Mouse (Mus musculus) lung, embryonic 15.5 days (tissue): ENCODE data around the gene Lilrb4a. TPM values are rescaled to one million over a fixed set of nuclear protein-coding genes. Genes with fewer than 3 reads are reported as not detected.
"Not testable (repeated sequence)": the region's sequence is repeated elsewhere in the genome, so short reads cannot be mapped to it uniquely, and the experiment has no call there.

ENCODE experiments used
- ATAC-seq: fragments of 200-750 bp; cut with Nextera tagmentation; 2 replicates; pipeline ENCODE4 v1.8.0; 2017; ENCODE audit warnings: moderate number of reproducible peaks, borderline replicate concordance; ENCODE audit not compliant: low FRiP score, low TSS enrichment; ENCODE audit errors: extremely low read depth
- H3K27ac ChIP-seq: fragments of 300-500 bp; sonication (generic); 2 replicates; pipeline ENCODE4 v1.5.1; 2015; ENCODE audit warnings: moderate library complexity, mild to moderate bottlenecking, inconsistent platforms
- H3K27me3 ChIP-seq: fragments of 300-500 bp; sonication (generic); 2 replicates; pipeline ENCODE4 v1.6.1; 2015; ENCODE audit warnings: inconsistent platforms
- H3K36me3 ChIP-seq: fragments of 300-500 bp; sonication (generic); 2 replicates; pipeline ENCODE4 v1.6.1; 2015; ENCODE audit warnings: inconsistent platforms
- H3K4me1 ChIP-seq: fragments of 300-500 bp; sonication (generic); 2 replicates; pipeline ENCODE4 v1.6.1; 2015; ENCODE audit warnings: inconsistent platforms
- H3K4me2 ChIP-seq: fragments of 300-500 bp; sonication (generic); 2 replicates; pipeline ENCODE4 v1.6.1; 2015; ENCODE audit warnings: inconsistent platforms, mild to moderate bottlenecking, moderate library complexity
- H3K4me3 ChIP-seq: fragments of 300-500 bp; sonication (generic); 2 replicates; pipeline ENCODE4 v1.5.1; 2015; ENCODE audit warnings: mild to moderate bottlenecking, inconsistent platforms
- H3K9ac ChIP-seq: fragments of 300-500 bp; sonication (generic); 2 replicates; pipeline ENCODE4 v1.6.1; 2015; ENCODE audit warnings: inconsistent platforms
- H3K9me3 ChIP-seq: fragments of 300-500 bp; sonication (generic); 2 replicates; pipeline ENCODE4 v1.6.1; 2016; ENCODE audit warnings: inconsistent platforms
- WGBS: fragments of 180-500 bp; shearing (Covaris S2); methylation state at CpG from one replicate; pipeline ENCODE4 v1.1.7; 2015; 5-methylcytosine and 5-hydroxymethylcytosine counted together
- polyA plus RNA-seq: library from polyadenylated mRNA; unstranded; fragments of >200 nt; fragmentation: Nextera tagmentation; extraction: Ambion mirVana; gene quantifications from 2 replicates; pipeline ENCODE4 v1.2.1, GENCODE M21; 2015

Lilrb4a gene
- 6.6 and 6.7 TPM in 2 replicates for polyA plus RNA-seq

DNA sequence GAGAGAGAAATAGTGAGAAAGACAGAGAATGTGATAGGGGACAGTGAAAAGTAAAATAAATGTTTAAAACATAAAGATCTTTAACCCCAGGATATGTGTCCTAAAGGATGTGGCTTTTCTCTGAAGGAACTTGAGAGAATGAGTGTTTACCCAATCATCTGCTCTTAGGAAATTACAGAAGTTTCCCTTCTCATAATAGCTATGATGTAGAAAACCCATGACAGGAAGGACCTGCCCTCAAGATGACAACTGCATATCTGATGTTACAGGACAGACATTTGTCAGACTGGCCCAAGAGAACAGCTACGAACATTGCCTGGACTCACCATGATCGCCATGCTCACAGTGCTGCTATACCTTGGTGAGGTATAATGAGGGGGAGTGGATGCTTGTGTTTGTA, at the start of gene Lilrb4a:
Gene Lilrb4a (plus strand): TSS at position 266 of the 400 bp plus-strand sequence.
- H3K36me3 ChIP-seq, H3K9me3 ChIP-seq, H3K4me2 ChIP-seq, H3K4me1 ChIP-seq, H3K27ac ChIP-seq, H3K27me3 ChIP-seq, H3K9ac ChIP-seq, H3K4me3 ChIP-seq, ATAC-seq: not testable (repeated sequence)
- WGBS = no CpG with 5 or more reads among the region's 2 CpGs

DNA sequence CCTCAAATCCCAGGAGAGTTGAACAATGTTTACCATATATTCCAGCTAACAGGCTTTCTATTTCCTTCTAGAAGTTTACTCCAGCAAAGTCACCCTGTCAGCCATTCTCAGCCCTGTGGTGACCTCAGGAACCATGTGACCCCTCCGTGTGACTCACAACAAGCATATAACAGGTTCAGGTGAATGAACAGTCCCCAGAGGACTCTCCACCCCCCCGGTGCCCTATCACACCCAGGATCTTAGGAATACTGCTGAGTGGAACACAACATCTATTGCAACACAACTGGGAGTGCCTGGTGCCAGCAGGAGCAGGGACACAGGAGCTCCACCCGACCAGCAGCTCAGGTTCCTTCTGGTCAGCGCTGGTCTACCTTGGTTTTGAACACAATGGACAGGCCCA, 39.1 kb upstream of the Lilrb4a start:
- Histone ChIP-seq H3K27ac (no peak overlapping the region), H3K9ac (no peak overlapping the region), H3K4me1 (no peaks in the 10 kb centered on the region), H3K4me3 (no peak overlapping the region), H3K9me3 (no peaks in the 10 kb centered on the region), H3K27me3 (no peaks in the 10 kb centered on the region), H3K4me2 (no peak overlapping the region), H3K36me3 (no peaks in the 10 kb centered on the region)
- no peak; the same call in 1 of the 2 replicates for ATAC-seq
- 62% methylated on average over 4 of the region's 4 CpGs for WGBS

DNA sequence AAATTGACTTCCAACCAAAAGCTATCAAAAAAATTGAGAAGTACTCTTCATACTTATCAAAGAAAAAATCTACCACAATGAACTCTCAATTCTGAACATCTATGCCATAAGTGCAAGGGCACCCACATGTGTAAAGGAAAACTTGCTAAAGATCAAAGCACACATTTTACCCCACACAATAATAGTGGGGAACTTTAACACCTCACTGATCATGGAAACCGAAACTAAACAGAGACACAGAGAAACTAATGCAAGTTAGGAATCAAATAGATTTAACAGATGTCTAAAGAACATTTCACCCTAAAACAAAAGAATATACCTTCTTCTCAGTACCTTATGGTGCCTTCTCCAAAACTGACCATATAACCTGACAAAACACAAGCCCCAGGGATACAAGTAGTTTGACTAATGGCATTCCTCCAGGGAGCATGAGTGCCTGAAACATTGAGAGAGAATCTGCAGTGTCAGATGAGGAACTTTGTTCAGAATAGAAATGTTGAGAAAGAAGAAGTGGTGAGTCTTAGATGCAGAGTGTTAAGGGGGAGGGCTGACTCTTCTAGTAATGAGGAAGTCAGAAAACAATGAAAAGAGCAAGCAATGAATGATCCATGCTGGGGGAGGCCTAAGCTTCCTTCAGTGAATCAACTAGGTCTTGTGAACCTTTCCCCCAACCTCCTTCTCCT, 37.0 kb upstream of the Lilrb4a start:
- no peaks in the 10 kb centered on the region for H3K9me3 ChIP-seq
- 70% methylated on average over 1 of the region's 1 CpGs for WGBS
- no peaks in the 10 kb centered on the region for H3K4me1 ChIP-seq
- H3K36me3 ChIP-seq = no peaks in the 10 kb centered on the region
- H3K9ac ChIP-seq = no peak overlapping the region
- no peak overlapping the region for H3K4me3 ChIP-seq
- H3K4me2 ChIP-seq = no peak overlapping the region
- no peaks in the 10 kb centered on the region for H3K27me3 ChIP-seq
- no peak overlapping the region for H3K27ac ChIP-seq
- no peak for ATAC-seq

DNA sequence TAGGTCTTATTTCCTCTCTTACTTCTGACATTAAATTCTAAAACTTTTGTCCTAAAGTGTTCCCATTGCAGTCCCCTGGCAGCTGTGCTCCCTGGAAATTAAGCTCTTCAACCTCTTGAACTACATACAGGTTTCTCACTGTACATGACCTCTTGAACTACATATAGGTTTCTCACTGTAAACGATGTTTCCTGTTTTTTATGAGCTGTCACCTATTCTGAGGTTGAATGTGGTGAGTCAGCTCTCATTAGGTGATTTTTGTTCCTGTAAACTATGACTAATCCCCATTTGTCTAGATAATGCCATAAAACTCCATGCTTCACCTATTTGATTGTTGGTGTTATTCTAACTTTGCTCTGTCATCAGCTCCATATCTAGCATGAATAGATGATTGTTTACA, 36.4 kb upstream of the Lilrb4a start:
- Histone ChIP-seq H3K9me3 (no peaks in the 10 kb centered on the region), H3K4me2 (no peak overlapping the region), H3K4me3 (no peak overlapping the region), H3K4me1 (no peaks in the 10 kb centered on the region), H3K27ac (no peak overlapping the region), H3K27me3 (no peaks in the 10 kb centered on the region), H3K9ac (no peak overlapping the region), H3K36me3 (no peaks in the 10 kb centered on the region)
- WGBS = 49% methylated on average over 1 of the region's 1 CpGs
- ATAC-seq = no peak

DNA sequence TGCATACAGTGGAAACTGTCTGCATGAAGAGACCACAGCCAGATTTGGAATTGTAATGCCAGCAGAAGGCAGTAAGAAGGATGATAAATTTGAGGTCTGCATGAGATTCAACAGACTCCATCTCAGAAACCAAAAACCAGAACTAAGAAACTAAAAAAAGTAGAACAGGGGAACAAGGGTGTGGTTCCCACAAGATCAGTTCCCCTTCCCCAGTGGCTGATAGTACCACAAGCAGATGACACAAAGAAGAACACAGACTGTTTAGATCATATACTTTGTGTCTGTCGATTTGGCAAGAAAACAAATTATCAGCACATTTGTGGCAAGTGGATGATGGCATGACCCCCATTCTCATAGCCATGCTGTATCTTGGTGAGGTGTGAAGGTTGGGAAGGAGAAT, 35.0 kb upstream of the Lilrb4a start:
- Histone ChIP-seq H3K27ac (no peak overlapping the region), H3K4me1 (no peaks in the 10 kb centered on the region), H3K9me3 (no peaks in the 10 kb centered on the region), H3K27me3 (no peaks in the 10 kb centered on the region), H3K36me3 (no peaks in the 10 kb centered on the region), H3K9ac (no peak overlapping the region), H3K4me3 (no peak overlapping the region), H3K4me2 (no peak overlapping the region)
- 79% methylated on average over 1 of the region's 1 CpGs for WGBS
- no peak for ATAC-seq

DNA sequence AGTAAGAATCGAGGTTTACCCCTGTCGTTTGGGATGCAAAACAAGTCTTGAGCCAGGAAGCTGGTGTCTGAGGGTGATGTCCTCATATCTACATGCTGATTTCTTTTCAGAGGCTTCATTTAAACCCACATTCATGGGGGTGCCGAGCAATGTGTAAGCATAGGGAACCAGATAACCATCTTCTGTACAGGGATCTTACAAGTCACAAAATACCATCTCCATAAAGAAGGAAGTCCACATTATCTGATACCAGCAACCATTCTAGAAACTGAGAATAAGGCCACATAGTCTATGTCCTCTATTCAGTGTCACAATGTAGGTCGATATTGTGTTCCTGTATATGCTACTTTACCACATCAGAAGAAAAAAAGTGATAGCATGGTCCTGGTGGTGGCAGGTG, 34.4 kb upstream of the Lilrb4a start:
- Histone ChIP-seq H3K27me3 (no peaks in the 10 kb centered on the region), H3K4me1 (no peaks in the 10 kb centered on the region), H3K9me3 (no peaks in the 10 kb centered on the region), H3K4me2 (no peak overlapping the region), H3K4me3 (no peak overlapping the region), H3K9ac (no peak overlapping the region), H3K27ac (no peak overlapping the region), H3K36me3 (no peaks in the 10 kb centered on the region)
- no peak for ATAC-seq
- 74% methylated on average over 4 of the region's 4 CpGs for WGBS

DNA sequence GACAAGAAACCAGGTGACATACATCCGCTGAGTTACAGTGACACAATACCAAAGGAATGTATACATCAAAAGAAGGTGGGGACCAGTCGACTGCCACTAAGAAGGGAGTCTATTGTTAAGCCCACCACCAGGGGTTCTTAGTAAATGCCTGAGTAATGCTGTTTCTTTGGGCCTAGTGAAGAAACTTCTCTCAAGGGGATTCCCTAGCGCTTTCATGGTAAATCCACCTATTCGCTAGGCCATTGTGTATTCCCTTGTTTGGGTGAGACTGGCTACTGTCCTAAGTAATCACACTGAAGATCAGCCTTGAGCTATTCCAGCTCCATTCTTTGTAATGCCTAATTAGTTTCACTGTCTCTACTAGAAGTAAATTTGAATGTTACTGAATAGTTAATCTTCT, 27.0 kb upstream of the Lilrb4a start:
- not testable (repeated sequence) for H3K9me3 ChIP-seq, H3K4me2 ChIP-seq, H3K27me3 ChIP-seq, H3K4me3 ChIP-seq, H3K4me1 ChIP-seq, H3K36me3 ChIP-seq, H3K27ac ChIP-seq, ATAC-seq, H3K9ac ChIP-seq
- WGBS = 58% methylated on average over 4 of the region's 4 CpGs

DNA sequence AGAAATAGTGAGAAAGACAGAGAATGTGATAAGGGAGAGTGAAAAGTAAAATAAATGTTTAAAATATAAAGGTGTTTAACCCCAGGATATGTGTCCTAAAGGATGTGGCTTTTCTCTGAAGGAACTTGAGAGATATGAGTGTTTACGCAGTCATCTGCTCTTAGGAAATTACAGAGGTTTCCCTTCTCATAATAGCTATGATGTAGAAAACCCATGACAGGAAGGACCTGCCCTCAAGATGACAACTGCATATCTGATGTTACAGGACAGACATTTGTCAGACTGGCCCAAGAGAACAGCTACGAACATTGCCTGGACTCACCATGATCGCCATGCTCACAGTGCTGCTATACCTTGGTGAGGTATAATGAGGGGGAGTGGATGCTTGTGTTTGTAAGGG, 10.4 kb upstream of the Lilrb4a start, which contains the start of the genes Gm49339 and Lilr4b:
Gene Gm49339 (plus strand): TSS at position 216 of the 400 bp plus-strand sequence.
Gene Lilr4b (plus strand): TSS at position 236 of the 400 bp plus-strand sequence.
- H3K27me3 ChIP-seq, H3K27ac ChIP-seq, H3K4me2 ChIP-seq, H3K9ac ChIP-seq, H3K4me3 ChIP-seq, H3K4me1 ChIP-seq, H3K36me3 ChIP-seq, ATAC-seq, H3K9me3 ChIP-seq: not testable (repeated sequence)
- 73% methylated on average over 1 of the region's 3 CpGs for WGBS

DNA sequence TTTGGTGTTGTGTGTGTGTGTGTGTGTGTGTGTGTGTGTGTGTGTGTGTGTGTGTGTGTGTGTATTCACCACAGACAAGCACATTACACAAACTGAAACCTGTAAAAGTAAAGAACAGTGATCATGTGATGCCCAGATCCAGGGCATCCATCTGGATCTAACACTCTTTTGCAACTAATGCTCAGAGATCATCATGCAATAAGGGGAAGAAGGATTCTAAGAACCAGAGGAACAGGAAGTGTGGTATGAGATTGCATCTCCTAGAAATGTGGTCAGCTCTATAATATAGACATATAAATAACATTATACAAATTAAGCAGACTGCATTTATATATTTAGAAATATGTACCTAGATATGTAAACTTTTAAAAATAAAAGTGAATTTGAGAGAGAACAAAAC, 29.3 kb downstream of the Lilrb4a start:
- Histone ChIP-seq H3K9ac (no peak overlapping the region), H3K9me3 (no peaks in the 10 kb centered on the region), H3K4me3 (no peak overlapping the region), H3K36me3 (no peaks in the 10 kb centered on the region), H3K4me2 (no peak overlapping the region), H3K27me3 (no peaks in the 10 kb centered on the region), H3K27ac (no peak overlapping the region), H3K4me1 (no peaks in the 10 kb centered on the region)
- no peak for ATAC-seq

DNA sequence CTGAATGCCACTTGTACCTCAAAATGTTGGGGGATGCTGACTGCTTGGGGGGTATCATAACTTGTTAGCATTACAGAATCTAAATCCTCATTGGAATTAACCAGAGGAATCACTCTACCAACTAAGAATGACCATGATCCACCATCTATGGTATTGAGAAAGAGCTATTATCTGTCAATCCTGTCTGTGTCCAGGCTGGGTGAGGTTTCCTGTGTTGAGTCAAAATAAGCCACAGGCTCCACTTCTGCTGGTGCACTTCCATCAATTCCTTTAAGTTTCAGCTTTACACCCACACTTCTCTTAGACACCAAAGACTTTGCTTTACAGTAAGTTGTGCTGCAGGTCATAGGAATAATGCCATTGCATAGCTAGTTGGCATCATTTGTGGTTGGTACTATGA, 30.7 kb downstream of the Lilrb4a start:
- H3K36me3 ChIP-seq = no peaks in the 10 kb centered on the region
- no peak for ATAC-seq
- H3K27ac ChIP-seq = no peak overlapping the region

DNA sequence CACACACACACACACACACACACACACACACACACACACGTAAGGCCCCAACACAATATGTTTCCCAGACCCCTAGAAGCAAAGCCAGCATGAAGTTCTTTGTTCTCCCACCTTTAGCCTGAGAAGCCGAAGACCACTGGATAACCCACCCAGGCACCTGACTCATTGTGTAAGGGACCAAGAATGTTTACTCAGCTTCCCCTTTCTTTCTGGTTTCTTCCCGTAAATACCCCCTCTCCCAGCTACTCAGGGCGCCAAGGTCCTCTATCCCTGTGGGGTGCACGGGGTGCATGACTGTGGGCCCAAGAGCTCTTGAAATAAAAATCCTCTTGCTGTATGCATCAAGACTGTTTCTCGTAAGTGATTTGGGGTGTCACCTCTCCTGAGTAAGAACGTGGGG, 35.3 kb downstream of the Lilrb4a start:
- 62% methylated on average over 7 of the region's 7 CpGs for WGBS
- H3K4me1 ChIP-seq = no peaks in the 10 kb centered on the region
- H3K4me2 ChIP-seq = no peak overlapping the region
- no peak overlapping the region for H3K4me3 ChIP-seq
- H3K9ac ChIP-seq = no peak overlapping the region
- no peaks in the 10 kb centered on the region for H3K9me3 ChIP-seq
- H3K27ac ChIP-seq = no peak overlapping the region
- H3K27me3 ChIP-seq = no peaks in the 10 kb centered on the region
- no peak for ATAC-seq
- H3K36me3 ChIP-seq = no peaks in the 10 kb centered on the region

More for the DNA sequence above, 30.7 kb downstream of the Lilrb4a start:
- H3K27me3 ChIP-seq = no peaks in the 10 kb centered on the region
- H3K9ac ChIP-seq = no peak overlapping the region
- H3K4me1 ChIP-seq = no peaks in the 10 kb centered on the region
- H3K9me3 ChIP-seq = no peaks in the 10 kb centered on the region
- no peak overlapping the region for H3K4me2 ChIP-seq
- H3K4me3 ChIP-seq = no peak overlapping the region

DNA sequence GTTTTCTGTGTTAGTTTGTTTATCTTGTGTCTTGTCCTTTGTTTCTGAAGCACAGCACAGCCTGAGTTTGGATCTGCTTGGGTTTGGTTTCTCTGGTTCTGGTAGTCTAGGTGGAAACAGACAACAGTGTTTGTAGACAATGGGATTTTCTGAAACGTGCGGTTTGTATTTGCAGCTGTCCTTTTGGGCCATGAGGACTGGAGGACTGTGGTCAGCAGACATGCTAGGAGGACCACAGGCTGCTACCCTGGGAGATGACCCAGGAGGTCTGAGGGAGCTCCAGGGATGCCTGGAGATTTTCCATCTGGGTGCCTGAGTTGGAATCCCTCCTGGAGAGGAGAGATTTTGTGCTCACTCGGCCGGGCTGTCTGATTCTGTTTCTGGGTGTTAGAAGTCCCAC, 35.9 kb downstream of the Lilrb4a start:
- Histone ChIP-seq H3K4me3 (no peak overlapping the region), H3K9me3 (no peaks in the 10 kb centered on the region), H3K36me3 (no peaks in the 10 kb centered on the region), H3K9ac (no peak overlapping the region), H3K27me3 (no peaks in the 10 kb centered on the region), H3K4me1 (no peaks in the 10 kb centered on the region), H3K27ac (no peak overlapping the region), H3K4me2 (no peak overlapping the region)
- ATAC-seq = no peak
- 53% methylated on average over 4 of the region's 4 CpGs for WGBS
